41 mouse cellular contexts compared by ENCODE assay signal in the genomic region with DNA sequence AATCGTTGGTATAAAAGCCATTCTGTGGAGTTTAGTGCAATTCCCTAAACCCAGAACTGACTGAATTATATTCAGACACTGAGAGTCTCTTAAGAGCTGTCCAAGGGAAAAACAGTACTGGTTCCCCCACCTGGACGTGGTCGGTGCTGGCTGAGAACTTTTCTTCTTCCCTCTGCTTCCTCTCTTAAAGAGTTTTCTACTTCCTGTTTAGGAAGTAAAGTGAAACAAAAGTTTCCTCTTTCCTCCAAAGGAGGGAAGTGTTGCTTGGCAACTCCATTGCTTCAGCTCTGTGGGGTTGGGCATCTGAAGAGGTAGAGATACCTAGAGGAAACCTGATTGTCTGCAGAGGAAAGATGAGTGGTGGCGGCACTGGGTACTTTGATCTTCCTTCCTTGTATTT. TPM values are rescaled to one million over a fixed set of nuclear protein-coding genes. Genes with fewer than 3 reads are reported as not detected.
"Had no signal": no experiment of that assay in that cellular context is flagged by ENCODE, and none has a peak within 500 bp of the region (broad histone marks: within the 10 kb centered on the region; RNA-seq: fewer than 3 reads in every experiment).

No protein-coding gene starts in this region.

- H3K27me3 ChIP-seq: heart, embryonic 13.5 days; heart, embryonic 15.5 days; hindbrain, embryonic 12.5 days; intestine, embryonic 15.5 days; limb, embryonic 13.5 days; limb, embryonic 15.5 days had no signal

- H3K4me2 ChIP-seq: heart, embryonic 11.5 days; heart, embryonic 13.5 days; heart, embryonic 15.5 days; hindbrain, embryonic 12.5 days; hindbrain, embryonic 14.5 days; intestine, embryonic 15.5 days; limb, embryonic 13.5 days; limb, embryonic 15.5 days had no signal

- DNase-seq: gastrocnemius, adult 2 months; gastrocnemius, postnatal 10 days; gastrocnemius, postnatal 25 days; heart, adult 11 months; heart, adult 2 months; heart, postnatal 14 days; heart, postnatal 4 days; kidney, adult 18-20 months; kidney, adult 8-10 months; kidney, postnatal 14 days; kidney, postnatal 36 days; layer of hippocampus, adult 9-11 months; layer of hippocampus, postnatal 36 days; left cerebral cortex, postnatal 4 days had no signal

- H3K4me3 ChIP-seq: gastrocnemius, adult 2 months; heart, adult 2 months; heart, embryonic 13.5 days; heart, embryonic 15.5 days; hindbrain, embryonic 10.5 days; hindbrain, embryonic 12.5 days; intestine, embryonic 15.5 days; limb, embryonic 13.5 days; limb, embryonic 15.5 days had no signal

- H3K9ac ChIP-seq: heart, embryonic 13.5 days; heart, embryonic 15.5 days; hindbrain, embryonic 12.5 days; hindbrain, embryonic 14.5 days; intestine, embryonic 15.5 days; limb, embryonic 13.5 days; limb, embryonic 15.5 days had no signal

- H3K9me3 ChIP-seq: heart, embryonic 13.5 days; heart, embryonic 15.5 days; hindbrain, embryonic 10.5 days; hindbrain, embryonic 12.5 days; intestine, embryonic 15.5 days; limb, embryonic 13.5 days; limb, embryonic 15.5 days had no signal

- ATAC-seq: hindbrain, embryonic 16.5 days; inflammation-experienced regulatory T-cells, adult 6 months; intestine, embryonic 15.5 days; intestine, postnatal 0 days had no signal

- H3K27ac ChIP-seq: gastrocnemius, adult 2 months; heart, adult 2 months; heart, embryonic 13.5 days; heart, embryonic 15.5 days; hindbrain, embryonic 10.5 days; hindbrain, embryonic 12.5 days; hindbrain, embryonic 14.5 days; intestine, embryonic 15.5 days; kidney, postnatal 0 days; limb, embryonic 13.5 days; limb, embryonic 15.5 days had no signal

- H3K4me1 ChIP-seq: heart, embryonic 13.5 days; heart, embryonic 15.5 days; hindbrain, embryonic 10.5 days; hindbrain, embryonic 12.5 days; intestine, embryonic 15.5 days; limb, embryonic 13.5 days; limb, embryonic 15.5 days had no signal

- H3K36me3 ChIP-seq: heart, embryonic 13.5 days; heart, embryonic 15.5 days; hindbrain, embryonic 10.5 days; hindbrain, embryonic 12.5 days; intestine, embryonic 15.5 days; limb, embryonic 13.5 days; limb, embryonic 15.5 days had no signal

RNA-seq across cellular contexts. Expression of gene Ucp1, which starts 7.2 kb away (rescaled TPM):
- total RNA-seq: gastrocnemius, adult 2 months; gastrocnemius, postnatal 10 days; gastrocnemius, postnatal 25 days; layer of hippocampus, adult 18-20 months; layer of hippocampus, postnatal 36 days; left cerebral cortex, adult 8-10 months; left cerebral cortex, postnatal 10 days; left cerebral cortex, postnatal 25 days; left cerebral cortex, postnatal 4 days had no signal
- polyA plus RNA-seq: heart, embryonic 11.5 days; heart, embryonic 13.5 days; heart, embryonic 15.5 days; heart, postnatal 0 days; hindbrain, embryonic 10.5 days; inflammation-experienced regulatory T-cells, adult 6 months; intestine, embryonic 15.5 days; intestine, postnatal 0 days; kidney, embryonic 14.5 days; limb, embryonic 11.5 days; limb, embryonic 13.5 days; limb, embryonic 15.5 days; liver, adult 2 months had no signal

RNA-seq across cellular contexts. Expression of gene Mgat4d, which starts 50.9 kb away (rescaled TPM):
- total RNA-seq: gastrocnemius, adult 2 months; gastrocnemius, postnatal 10 days; gastrocnemius, postnatal 25 days; gastrocnemius, postnatal 4 days; heart, adult 2 months; heart, postnatal 14 days; heart, postnatal 4 days; layer of hippocampus, adult 18-20 months; layer of hippocampus, adult 8-10 months; layer of hippocampus, postnatal 14 days; layer of hippocampus, postnatal 36 days; left cerebral cortex, adult 18-20 months; left cerebral cortex, adult 8-10 months; left cerebral cortex, postnatal 10 days; left cerebral cortex, postnatal 25 days; left cerebral cortex, postnatal 4 days; liver, adult 2 months had no signal
- polyA plus RNA-seq: frontal cortex, adult 2 months; heart, adult 2 months; heart, embryonic 11.5 days; heart, embryonic 13.5 days; heart, embryonic 15.5 days; heart, postnatal 0 days; hindbrain, embryonic 10.5 days; hindbrain, embryonic 12.5 days; hindbrain, embryonic 14.5 days; hindbrain, embryonic 16.5 days; inflammation-experienced regulatory T-cells, adult 6 months; intestine, embryonic 15.5 days; intestine, postnatal 0 days; kidney, embryonic 14.5 days; kidney, postnatal 0 days; large intestine, adult 2 months; limb, embryonic 11.5 days; limb, embryonic 13.5 days; limb, embryonic 15.5 days; liver, adult 2 months had no signal
